Mouse (Mus musculus) embryonic facial prominence, embryonic 11.5 days (tissue): ENCODE data around the gene Itga7. TPM values are rescaled to one million over a fixed set of nuclear protein-coding genes. Genes with fewer than 3 reads are reported as not detected.

Source experiments
- ATAC-seq: fragments of 200-750 bp; cut with Nextera tagmentation; replicated peaks from 2 replicates; pipeline ENCODE4 v1.8.0; 2017; ENCODE audit warnings: low read depth; ENCODE audit not compliant: insufficient number of reproducible peaks, low FRiP score, low TSS enrichment
- DNase-seq: peaks from one replicate; pipeline ENCODE4 v3.0.0-alpha.2; 2015; ENCODE audit warnings: low spot score
- H3K27ac ChIP-seq: fragments of 300-500 bp; sonication (generic); replicated peaks from 2 replicates; pipeline ENCODE4 v1.5.1; 2014; ENCODE audit warnings: mild to moderate bottlenecking, low read depth, low read length, control low read depth
- H3K27me3 ChIP-seq: fragments of 300-500 bp; sonication (generic); 2 replicates; pipeline ENCODE4 v1.6.1; 2014; ENCODE audit warnings: mild to moderate bottlenecking, low read length, moderate library complexity, mixed read lengths; ENCODE audit not compliant: control insufficient read depth, insufficient read depth
- H3K36me3 ChIP-seq: fragments of 300-500 bp; sonication (generic); replicated peaks from 2 replicates; pipeline ENCODE4 v1.6.1; 2014; ENCODE audit warnings: low read depth, mild to moderate bottlenecking, low read length, moderate library complexity, mixed read lengths; ENCODE audit not compliant: control insufficient read depth, insufficient read depth
- H3K4me1 ChIP-seq: fragments of 300-500 bp; sonication (generic); 2 replicates; pipeline ENCODE4 v1.6.1; 2014; ENCODE audit warnings: low read length, mixed read lengths; ENCODE audit not compliant: control insufficient read depth, insufficient read depth
- H3K4me2 ChIP-seq: fragments of 300-500 bp; sonication (generic); 2 replicates; pipeline ENCODE4 v1.6.1; 2014; ENCODE audit warnings: low read depth, mild to moderate bottlenecking, control low read depth, low read length, moderate library complexity
- H3K4me3 ChIP-seq: fragments of 300-500 bp; sonication (generic); 2 replicates; pipeline ENCODE4 v1.5.1; 2014; ENCODE audit warnings: low read depth, low read length, control low read depth
- H3K9ac ChIP-seq: fragments of 300-500 bp; sonication (generic); replicated peaks from 2 replicates; pipeline ENCODE4 v1.6.1; 2014; ENCODE audit warnings: mild to moderate bottlenecking, control low read depth, low read length
- H3K9me3 ChIP-seq: fragments of 300-500 bp; sonication (generic); replicated peaks from 2 replicates; pipeline ENCODE4 v1.6.1; 2016; ENCODE audit warnings: mild to moderate bottlenecking, low read length, inconsistent platforms, mixed read lengths; ENCODE audit not compliant: control insufficient read depth
- WGBS: fragments of 180-500 bp; shearing (Covaris S2); extraction: QIAGEN DNeasy Blood & Tissue Kit; methylation state at CpG from one replicate; pipeline ENCODE4 v1.1.7; 2014; 5-methylcytosine and 5-hydroxymethylcytosine counted together
- polyA plus RNA-seq: library from polyadenylated mRNA; unstranded; fragments of >200 nt; fragmentation: Nextera tagmentation; extraction: Ambion mirVana; gene quantifications from 2 replicates; pipeline ENCODE4 v1.2.1, GENCODE M21; 2014

Gene Itga7
- polyA plus RNA-seq, 1 experiment from 2014 or later, result 2.3 TPM

GRCm38 (mm10) chr10:128908778-128909448 lies 24.7 kb upstream of the Itga7 start:
- Histone ChIP-seq H3K9me3 (no peaks in the 10 kb centered on the region), H3K4me2 (peak overlapping the region; percentile 76), H3K36me3 (no peaks in the 10 kb centered on the region; the same call in 1 of the 2 replicates), H3K4me3 (peak overlapping the region; percentile 89), H3K4me1 (no peaks in the 10 kb centered on the region), H3K27me3 (no peaks in the 10 kb centered on the region), H3K9ac (peak overlapping the region; percentile 92), H3K27ac (peak overlapping the region; percentile 84; the same call in 1 of the 2 replicates)
- ATAC-seq (no peak), DNase-seq (peak; percentile 45)
- WGBS, result 60% methylated on average over 13 of the region's 13 CpGs

- 2% methylated on average over 38 of the region's 41 CpGs for WGBS
- H3K9me3 ChIP-seq, result no peaks in the 10 kb centered on the region
- no peaks in the 10 kb centered on the region; the same call in 1 of the 2 replicates for H3K36me3 ChIP-seq
Observed at GRCm38 (mm10) chr10:128909567-128910028, 24.0 kb upstream of the Itga7 start.

GRCm38 (mm10) chr10:128910066-128910841 lies 23.4 kb upstream of the Itga7 start:
- H3K9me3 ChIP-seq, result no peaks in the 10 kb centered on the region
- peak; percentile 8 for ATAC-seq
- peak overlapping the region; percentile 89 for H3K4me3 ChIP-seq
- WGBS, result under 1% methylated on average over 63 of the region's 66 CpGs
- peak overlapping the region; percentile 92 for H3K9ac ChIP-seq
- H3K27me3 ChIP-seq, result no peaks in the 10 kb centered on the region
- H3K4me2 ChIP-seq, result peak overlapping the region; percentile 76
- H3K27ac ChIP-seq, result peak overlapping the region; percentile 84
- H3K4me1 ChIP-seq, result no peaks in the 10 kb centered on the region
- peak; percentile 73 for DNase-seq
- no peaks in the 10 kb centered on the region; the same call in 1 of the 2 replicates for H3K36me3 ChIP-seq

More at GRCm38 (mm10) chr10:128909567-128910028, 24.0 kb upstream of the Itga7 start:
- ATAC-seq (peak; percentile 73), DNase-seq (peak; percentile 86)
- no peaks in the 10 kb centered on the region for H3K27me3 ChIP-seq
- H3K27ac ChIP-seq, result peak overlapping the region; percentile 84
- H3K9ac ChIP-seq, result peak overlapping the region; percentile 92
- peak overlapping the region; percentile 89 for H3K4me3 ChIP-seq
- H3K4me1 ChIP-seq, result no peaks in the 10 kb centered on the region
- peak overlapping the region; percentile 76 for H3K4me2 ChIP-seq

GRCm38 (mm10) chr10:128911430-128911829 lies 22.2 kb upstream of the Itga7 start:
- Histone ChIP-seq H3K9ac (no peak overlapping the region), H3K36me3 (no peaks in the 10 kb centered on the region; the same call in 1 of the 2 replicates), H3K4me2 (no peak overlapping the region; the same call in 1 of the 2 replicates), H3K9me3 (no peaks in the 10 kb centered on the region), H3K27ac (no peak overlapping the region), H3K4me3 (peak overlapping the region; percentile 89; the same call in 1 of the 2 replicates), H3K27me3 (no peaks in the 10 kb centered on the region), H3K4me1 (no peaks in the 10 kb centered on the region)
- 88% methylated on average over 6 of the region's 6 CpGs for WGBS
- ATAC-seq (no peak), DNase-seq (no peak)

GRCm38 (mm10) chr10:128912268-128912667 lies 21.4 kb upstream of the Itga7 start:
- DNase-seq, result no peak
- Histone ChIP-seq H3K27ac (no peak overlapping the region), H3K4me2 (no peak overlapping the region), H3K9ac (no peak overlapping the region), H3K9me3 (no peaks in the 10 kb centered on the region), H3K4me3 (no peak overlapping the region), H3K4me1 (no peaks in the 10 kb centered on the region), H3K27me3 (no peaks in the 10 kb centered on the region), H3K36me3 (no peaks in the 10 kb centered on the region; the same call in 1 of the 2 replicates)
- ATAC-seq, result no peak
- WGBS, result 86% methylated on average over 4 of the region's 4 CpGs

- H3K9me3 ChIP-seq, result no peaks in the 10 kb centered on the region
- no peaks in the 10 kb centered on the region for H3K4me1 ChIP-seq
- H3K36me3 ChIP-seq, result no peaks in the 10 kb centered on the region; the same call in 1 of the 2 replicates
- H3K4me3 ChIP-seq, result no peak overlapping the region
- no peak overlapping the region for H3K9ac ChIP-seq
- H3K4me2 ChIP-seq, result no peak overlapping the region
- H3K27me3 ChIP-seq, result no peaks in the 10 kb centered on the region
- no peak overlapping the region for H3K27ac ChIP-seq
- WGBS, result 79% methylated on average over 4 of the region's 4 CpGs
- ATAC-seq, result no peak
- DNase-seq, result no peak
Observed at GRCm38 (mm10) chr10:128912791-128913190, 20.8 kb upstream of the Itga7 start.

GRCm38 (mm10) chr10:128913219-128913618 lies 20.4 kb upstream of the Itga7 start:
- H3K27ac ChIP-seq, result no peak overlapping the region
- H3K27me3 ChIP-seq, result no peaks in the 10 kb centered on the region
- no peaks in the 10 kb centered on the region for H3K4me1 ChIP-seq
- H3K9ac ChIP-seq, result no peak overlapping the region
- 8% methylated on average over 5 of the region's 5 CpGs for WGBS
- H3K36me3 ChIP-seq, result no peaks in the 10 kb centered on the region; the same call in 1 of the 2 replicates
- no peak for ATAC-seq
- no peaks in the 10 kb centered on the region for H3K9me3 ChIP-seq
- H3K4me3 ChIP-seq, result no peak overlapping the region
- no peak overlapping the region for H3K4me2 ChIP-seq
- peak; percentile 96 for DNase-seq
